Mouse (Mus musculus): ENCODE results near the gene Tango6. TPM values are rescaled to one million over a fixed set of nuclear protein-coding genes. Genes with fewer than 3 reads are reported as not detected.

Tango6 gene
- polyA plus RNA-seq, 1 experiment from 2014 or later = 3.4 TPM

GRCm38 (mm10) chr8:106727241-106727835 is 44.5 kb downstream of the Tango6 start:
- Histone ChIP-seq H3K27ac (ENCODE audit: low read length) (no peak overlapping the region), H3K9me3 (replicated peaks; ENCODE audit: control insufficient read depth, low read length) (no peaks in the 10 kb centered on the region), H3K27me3 (ENCODE audit: control insufficient read depth, insufficient read depth, low read depth, low read length) (no peaks in the 10 kb centered on the region), H3K4me3 (ENCODE audit: low read depth, low read length) (no peak overlapping the region), H3K4me2 (ENCODE audit: low read depth, low read length) (no peak overlapping the region), H3K36me3 (ENCODE audit: control insufficient read depth, insufficient read depth) (no peaks in the 10 kb centered on the region), H3K9ac (ENCODE audit: low read depth, low read length) (no peak overlapping the region), H3K4me1 (ENCODE audit: control insufficient read depth, low read depth, low read length) (no peaks in the 10 kb centered on the region)
- 42% methylated on average over 16 of the region's 16 CpGs for WGBS (ENCODE audit: insufficient replicate concordance)
- ATAC-seq (ENCODE audit: low read depth) = no peak

GRCm38 (mm10) chr8:106727889-106728288 is 45.0 kb downstream of the Tango6 start:
- H3K9ac ChIP-seq (ENCODE audit: low read depth, low read length) = no peak overlapping the region
- H3K4me3 ChIP-seq (ENCODE audit: low read depth, low read length) = no peak overlapping the region
- no peaks in the 10 kb centered on the region for H3K27me3 ChIP-seq (ENCODE audit: control insufficient read depth, insufficient read depth, low read depth, low read length)
- no peak for ATAC-seq (ENCODE audit: low read depth)
- no peaks in the 10 kb centered on the region for H3K4me1 ChIP-seq (ENCODE audit: control insufficient read depth, low read depth, low read length)
- H3K9me3 ChIP-seq (replicated peaks; ENCODE audit: control insufficient read depth, low read length) = no peaks in the 10 kb centered on the region
- H3K36me3 ChIP-seq (ENCODE audit: control insufficient read depth, insufficient read depth) = no peaks in the 10 kb centered on the region
- WGBS (ENCODE audit: insufficient replicate concordance) = 58% methylated on average over 1 of the region's 1 CpGs
- H3K4me2 ChIP-seq (ENCODE audit: low read depth, low read length) = no peak overlapping the region
- no peak overlapping the region for H3K27ac ChIP-seq (ENCODE audit: low read length)

- Histone ChIP-seq H3K4me2 (ENCODE audit: low read depth, low read length) (no peak overlapping the region), H3K27ac (ENCODE audit: low read length) (no peak overlapping the region), H3K9me3 (replicated peaks; ENCODE audit: control insufficient read depth, low read length) (no peaks in the 10 kb centered on the region), H3K27me3 (ENCODE audit: control insufficient read depth, insufficient read depth, low read depth, low read length) (no peaks in the 10 kb centered on the region), H3K9ac (ENCODE audit: low read depth, low read length) (no peak overlapping the region), H3K36me3 (ENCODE audit: control insufficient read depth, insufficient read depth) (no peaks in the 10 kb centered on the region), H3K4me3 (ENCODE audit: low read depth, low read length) (no peak overlapping the region), H3K4me1 (ENCODE audit: control insufficient read depth, low read depth, low read length) (no peaks in the 10 kb centered on the region)
- ATAC-seq (ENCODE audit: low read depth) = no peak
- WGBS (ENCODE audit: insufficient replicate concordance) = 49% methylated on average over 5 of the region's 5 CpGs
Observed at GRCm38 (mm10) chr8:106732921-106733320, 50.1 kb downstream of the Tango6 start.

- 57% methylated on average over 3 of the region's 3 CpGs for WGBS (ENCODE audit: insufficient replicate concordance)
- Histone ChIP-seq H3K36me3 (ENCODE audit: control insufficient read depth, insufficient read depth) (no peaks in the 10 kb centered on the region), H3K4me3 (ENCODE audit: low read depth, low read length) (no peak overlapping the region), H3K9ac (ENCODE audit: low read depth, low read length) (no peak overlapping the region), H3K9me3 (replicated peaks; ENCODE audit: control insufficient read depth, low read length) (no peaks in the 10 kb centered on the region), H3K27me3 (ENCODE audit: control insufficient read depth, insufficient read depth, low read depth, low read length) (no peaks in the 10 kb centered on the region), H3K4me2 (ENCODE audit: low read depth, low read length) (no peak overlapping the region), H3K27ac (ENCODE audit: low read length) (no peak overlapping the region), H3K4me1 (ENCODE audit: control insufficient read depth, low read depth, low read length) (no peaks in the 10 kb centered on the region)
- no peak for ATAC-seq (ENCODE audit: low read depth)
Observed at GRCm38 (mm10) chr8:106733703-106734102, 50.8 kb downstream of the Tango6 start.

- Histone ChIP-seq H3K36me3 (ENCODE audit: control insufficient read depth, insufficient read depth) (peaks cover 1% of the 10 kb centered on the region), H3K9me3 (replicated peaks; ENCODE audit: control insufficient read depth, low read length) (no peaks in the 10 kb centered on the region), H3K27me3 (ENCODE audit: control insufficient read depth, insufficient read depth, low read depth, low read length) (no peaks in the 10 kb centered on the region), H3K9ac (ENCODE audit: low read depth, low read length) (no peak overlapping the region), H3K4me1 (ENCODE audit: control insufficient read depth, low read depth, low read length) (no peaks in the 10 kb centered on the region), H3K4me3 (ENCODE audit: low read depth, low read length) (no peak overlapping the region), H3K4me2 (ENCODE audit: low read depth, low read length) (no peak overlapping the region), H3K27ac (ENCODE audit: low read length) (no peak overlapping the region)
- no peak for ATAC-seq (ENCODE audit: low read depth)
Observed at GRCm38 (mm10) chr8:106734222-106734621, 51.4 kb downstream of the Tango6 start.

- no peak overlapping the region for H3K4me2 ChIP-seq (ENCODE audit: low read depth, low read length)
- 36% methylated on average over 13 of the region's 13 CpGs for WGBS (ENCODE audit: insufficient replicate concordance)
Observed at GRCm38 (mm10) chr8:106736861-106737662, 54.2 kb downstream of the Tango6 start.

GRCm38 (mm10) chr8:106737846-106738245 is 55.0 kb downstream of the Tango6 start:
- 78% methylated on average over 2 of the region's 2 CpGs for whole genome bisulfite sequencing (ENCODE audit: insufficient replicate concordance)

More at GRCm38 (mm10) chr8:106736861-106737662, 54.2 kb downstream of the Tango6 start:
- Histone ChIP-seq H3K36me3 (ENCODE audit: control insufficient read depth, insufficient read depth) (peaks cover 4% of the 10 kb centered on the region), H3K9me3 (replicated peaks; ENCODE audit: control insufficient read depth, low read length) (no peaks in the 10 kb centered on the region), H3K27ac (ENCODE audit: low read length) (no peak overlapping the region), H3K27me3 (ENCODE audit: control insufficient read depth, insufficient read depth, low read depth, low read length) (no peaks in the 10 kb centered on the region), H3K4me1 (ENCODE audit: control insufficient read depth, low read depth, low read length) (no peaks in the 10 kb centered on the region), H3K9ac (ENCODE audit: low read depth, low read length) (no peak overlapping the region), H3K4me3 (ENCODE audit: low read depth, low read length) (no peak overlapping the region)
- ATAC-seq (ENCODE audit: low read depth) = no peak

GRCm38 (mm10) chr8:106742321-106742720 is 59.5 kb downstream of the Tango6 start:
- H3K36me3 ChIP-seq (ENCODE audit: control insufficient read depth, insufficient read depth) = peaks cover 4% of the 10 kb centered on the region
- H3K4me1 ChIP-seq (ENCODE audit: control insufficient read depth, low read depth, low read length) = no peaks in the 10 kb centered on the region
- 82% methylated on average over 10 of the region's 10 CpGs for WGBS (ENCODE audit: insufficient replicate concordance)
- no peak overlapping the region for H3K4me2 ChIP-seq (ENCODE audit: low read depth, low read length)
- H3K9ac ChIP-seq (ENCODE audit: low read depth, low read length) = no peak overlapping the region
- no peaks in the 10 kb centered on the region for H3K27me3 ChIP-seq (ENCODE audit: control insufficient read depth, insufficient read depth, low read depth, low read length)
- no peak for ATAC-seq (ENCODE audit: low read depth)
- H3K9me3 ChIP-seq (replicated peaks; ENCODE audit: control insufficient read depth, low read length) = no peaks in the 10 kb centered on the region
- H3K4me3 ChIP-seq (ENCODE audit: low read depth, low read length) = no peak overlapping the region
- no peak overlapping the region for H3K27ac ChIP-seq (ENCODE audit: low read length)

More at GRCm38 (mm10) chr8:106737846-106738245, 55.0 kb downstream of the Tango6 start:
- H3K4me3 ChIP-seq (ENCODE audit: low read depth, low read length) = no peak overlapping the region
- no peaks in the 10 kb centered on the region for H3K27me3 ChIP-seq (ENCODE audit: control insufficient read depth, insufficient read depth, low read depth, low read length)
- H3K4me2 ChIP-seq (ENCODE audit: low read depth, low read length) = no peak overlapping the region
- no peak for ATAC-seq (ENCODE audit: low read depth)
- no peaks in the 10 kb centered on the region for H3K4me1 ChIP-seq (ENCODE audit: control insufficient read depth, low read depth, low read length)
- no peak overlapping the region for H3K9ac ChIP-seq (ENCODE audit: low read depth, low read length)
- H3K9me3 ChIP-seq (replicated peaks; ENCODE audit: control insufficient read depth, low read length) = no peaks in the 10 kb centered on the region
- H3K27ac ChIP-seq (ENCODE audit: low read length) = no peak overlapping the region
- H3K36me3 ChIP-seq (ENCODE audit: control insufficient read depth, insufficient read depth) = peaks cover 4% of the 10 kb centered on the region

- no peak overlapping the region for H3K4me2 ChIP-seq (ENCODE audit: low read depth, low read length)
- no peak for ATAC-seq (ENCODE audit: low read depth)
- WGBS (ENCODE audit: insufficient replicate concordance) = 83% methylated on average over 1 of the region's 1 CpGs
- H3K9ac ChIP-seq (ENCODE audit: low read depth, low read length) = no peak overlapping the region
- no peaks in the 10 kb centered on the region for H3K9me3 ChIP-seq (replicated peaks; ENCODE audit: control insufficient read depth, low read length)
- H3K36me3 ChIP-seq (ENCODE audit: control insufficient read depth, insufficient read depth) = peaks cover 4% of the 10 kb centered on the region
- H3K4me3 ChIP-seq (ENCODE audit: low read depth, low read length) = no peak overlapping the region
- no peaks in the 10 kb centered on the region for H3K27me3 ChIP-seq (ENCODE audit: control insufficient read depth, insufficient read depth, low read depth, low read length)
- H3K27ac ChIP-seq (ENCODE audit: low read length) = no peak overlapping the region
- H3K4me1 ChIP-seq (ENCODE audit: control insufficient read depth, low read depth, low read length) = no peaks in the 10 kb centered on the region
Observed at GRCm38 (mm10) chr8:106743361-106743760, 60.5 kb downstream of the Tango6 start.
